Mouse (Mus musculus) embryonic facial prominence, embryonic 11.5 days (tissue): Measurements from ENCODE around the gene Tmem158. TPM values are rescaled to one million over a fixed set of nuclear protein-coding genes. Genes with fewer than 3 reads are reported as not detected.

ENCODE experiments used
- ATAC-seq: fragments of 200-750 bp; cut with Nextera tagmentation; replicated peaks from 2 replicates; pipeline ENCODE4 v1.8.0; 2017; ENCODE audit warnings: low read depth; ENCODE audit not compliant: insufficient number of reproducible peaks, low FRiP score, low TSS enrichment
- DNase-seq: peaks from one replicate; pipeline ENCODE4 v3.0.0-alpha.2; 2015; ENCODE audit warnings: low spot score
- H3K27ac ChIP-seq: fragments of 300-500 bp; sonication (generic); replicated peaks from 2 replicates; pipeline ENCODE4 v1.5.1; 2014; ENCODE audit warnings: mild to moderate bottlenecking, low read depth, low read length, control low read depth
- H3K27me3 ChIP-seq: fragments of 300-500 bp; sonication (generic); 2 replicates; pipeline ENCODE4 v1.6.1; 2014; ENCODE audit warnings: mild to moderate bottlenecking, low read length, moderate library complexity, mixed read lengths; ENCODE audit not compliant: control insufficient read depth, insufficient read depth
- H3K36me3 ChIP-seq: fragments of 300-500 bp; sonication (generic); replicated peaks from 2 replicates; pipeline ENCODE4 v1.6.1; 2014; ENCODE audit warnings: low read depth, mild to moderate bottlenecking, low read length, moderate library complexity, mixed read lengths; ENCODE audit not compliant: control insufficient read depth, insufficient read depth
- H3K4me1 ChIP-seq: fragments of 300-500 bp; sonication (generic); 2 replicates; pipeline ENCODE4 v1.6.1; 2014; ENCODE audit warnings: low read length, mixed read lengths; ENCODE audit not compliant: control insufficient read depth, insufficient read depth
- H3K4me2 ChIP-seq: fragments of 300-500 bp; sonication (generic); 2 replicates; pipeline ENCODE4 v1.6.1; 2014; ENCODE audit warnings: low read depth, mild to moderate bottlenecking, control low read depth, low read length, moderate library complexity
- H3K4me3 ChIP-seq: fragments of 300-500 bp; sonication (generic); 2 replicates; pipeline ENCODE4 v1.5.1; 2014; ENCODE audit warnings: low read depth, low read length, control low read depth
- H3K9ac ChIP-seq: fragments of 300-500 bp; sonication (generic); replicated peaks from 2 replicates; pipeline ENCODE4 v1.6.1; 2014; ENCODE audit warnings: mild to moderate bottlenecking, control low read depth, low read length
- H3K9me3 ChIP-seq: fragments of 300-500 bp; sonication (generic); replicated peaks from 2 replicates; pipeline ENCODE4 v1.6.1; 2016; ENCODE audit warnings: mild to moderate bottlenecking, low read length, inconsistent platforms, mixed read lengths; ENCODE audit not compliant: control insufficient read depth
- WGBS: fragments of 180-500 bp; shearing (Covaris S2); extraction: QIAGEN DNeasy Blood & Tissue Kit; methylation state at CpG from one replicate; pipeline ENCODE4 v1.1.7; 2014; 5-methylcytosine and 5-hydroxymethylcytosine counted together
- polyA plus RNA-seq: library from polyadenylated mRNA; unstranded; fragments of >200 nt; fragmentation: Nextera tagmentation; extraction: Ambion mirVana; gene quantifications from 2 replicates; pipeline ENCODE4 v1.2.1, GENCODE M21; 2014

The Tmem158 gene
- polyA plus RNA-seq, 1 experiment from 2014 or later: 4.9 TPM

DNA sequence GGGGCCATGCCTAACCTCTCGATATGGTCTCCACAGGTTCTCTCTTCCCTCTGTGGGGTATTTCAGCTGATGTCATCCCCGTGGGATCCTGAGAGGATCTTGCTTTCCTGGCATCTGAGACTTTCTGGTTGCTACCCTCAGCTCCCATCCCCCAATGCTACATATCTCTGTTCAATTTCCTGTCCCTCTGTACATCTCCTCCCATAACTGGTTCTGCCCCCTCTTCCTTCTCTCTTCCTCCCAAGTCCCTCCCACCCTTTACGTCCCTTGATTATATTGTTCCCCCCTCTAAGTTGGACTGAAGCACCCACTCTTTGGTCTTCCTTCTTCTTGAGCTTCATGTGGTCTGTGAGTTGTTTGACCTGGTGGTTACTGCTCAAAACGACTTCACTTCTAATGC, 11.0 kb upstream of the Tmem158 start:
- H3K4me1 ChIP-seq: no peaks in the 10 kb centered on the region
- H3K4me2 ChIP-seq: no peak overlapping the region
- WGBS: 80% methylated on average over 4 of the region's 4 CpGs

DNA sequence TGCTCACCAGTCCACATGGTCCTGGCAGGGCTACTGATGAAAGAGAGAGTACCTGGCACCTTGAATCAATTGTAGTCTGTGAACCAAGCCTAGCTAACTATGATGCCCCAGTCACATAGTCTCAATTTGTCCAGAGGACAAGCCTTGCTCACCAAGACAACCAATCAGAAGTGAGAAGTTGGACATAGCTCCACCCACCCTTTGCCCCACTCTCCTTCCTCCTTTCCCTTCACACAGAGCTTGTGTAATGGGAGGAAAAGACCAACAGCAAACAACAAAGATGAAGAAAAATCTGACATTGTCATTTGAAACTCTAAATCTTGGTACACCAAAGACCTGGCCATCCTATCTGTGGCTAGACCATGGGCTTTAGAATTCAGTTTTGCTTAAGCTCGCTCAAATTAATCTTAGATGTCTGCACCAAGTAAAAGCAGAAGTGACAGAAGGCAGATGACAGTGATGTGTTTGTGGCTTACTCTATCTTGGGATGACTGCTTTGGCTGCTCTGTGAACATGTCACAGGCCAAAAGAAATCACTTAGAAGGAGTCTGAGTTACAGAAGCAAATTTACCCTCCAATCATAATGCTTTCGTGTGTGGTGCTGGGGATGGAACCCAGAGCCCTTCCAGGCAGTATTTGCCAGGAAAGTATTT, 9.5 kb upstream of the Tmem158 start:
- no peaks in the 10 kb centered on the region for H3K27me3 ChIP-seq
- WGBS: 93% methylated on average over 2 of the region's 2 CpGs

More for the DNA sequence above, 11.0 kb upstream of the Tmem158 start:
- H3K27ac ChIP-seq: no peak overlapping the region
- no peak overlapping the region for H3K9ac ChIP-seq
- ATAC-seq (no peak), DNase-seq (no peak)
- no peaks in the 10 kb centered on the region for H3K36me3 ChIP-seq
- no peak overlapping the region for H3K4me3 ChIP-seq
- H3K27me3 ChIP-seq: no peaks in the 10 kb centered on the region
- H3K9me3 ChIP-seq: no peaks in the 10 kb centered on the region

DNA sequence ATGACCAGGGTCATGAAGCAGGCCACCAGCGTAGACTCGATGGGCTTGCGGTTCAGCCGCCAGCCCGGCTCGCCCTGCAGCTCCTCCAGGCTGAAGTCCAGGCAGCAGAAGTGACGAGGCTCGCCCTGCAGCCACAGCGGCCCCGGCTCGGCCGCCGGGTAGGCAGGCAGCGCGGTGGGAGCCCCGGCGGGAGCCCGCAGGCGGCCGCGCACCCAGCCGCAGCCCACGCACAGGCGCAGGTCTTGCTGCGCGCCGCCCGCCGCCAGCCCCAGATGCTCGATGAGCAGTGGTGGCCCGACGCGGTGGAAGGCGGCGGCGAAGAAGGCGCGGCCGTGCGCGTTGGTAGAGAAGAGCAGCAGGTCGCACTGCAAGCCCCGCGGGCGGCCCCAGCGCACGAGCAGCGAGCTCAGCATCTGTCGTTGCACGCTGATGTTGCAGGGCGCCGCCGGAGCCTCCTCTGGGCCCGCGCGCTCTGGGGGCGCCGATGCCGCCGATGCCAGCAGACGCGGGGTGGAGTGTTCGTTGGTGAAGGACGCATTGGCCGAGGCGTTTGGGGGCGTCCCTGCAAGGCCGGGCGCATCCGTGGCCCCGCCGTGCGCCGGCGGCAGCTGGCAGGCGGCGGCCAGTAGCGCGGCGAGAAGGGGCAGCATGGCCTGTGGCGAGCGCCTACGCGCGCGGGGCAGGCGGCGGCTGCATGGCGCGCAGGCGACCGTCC, 511 bp downstream of the Tmem158 start:
- no peak overlapping the region for H3K27ac ChIP-seq
- peak; percentile 74 for ATAC-seq
- peak; percentile 48 for DNase-seq

More for the DNA sequence above, 9.5 kb upstream of the Tmem158 start:
- H3K4me1 ChIP-seq: no peaks in the 10 kb centered on the region
- no peaks in the 10 kb centered on the region for H3K9me3 ChIP-seq
- no peak overlapping the region for H3K9ac ChIP-seq
- DNase-seq (no peak), ATAC-seq (no peak)
- no peak overlapping the region for H3K27ac ChIP-seq
- no peak overlapping the region for H3K4me2 ChIP-seq
- no peaks in the 10 kb centered on the region for H3K36me3 ChIP-seq
- no peak overlapping the region for H3K4me3 ChIP-seq

DNA sequence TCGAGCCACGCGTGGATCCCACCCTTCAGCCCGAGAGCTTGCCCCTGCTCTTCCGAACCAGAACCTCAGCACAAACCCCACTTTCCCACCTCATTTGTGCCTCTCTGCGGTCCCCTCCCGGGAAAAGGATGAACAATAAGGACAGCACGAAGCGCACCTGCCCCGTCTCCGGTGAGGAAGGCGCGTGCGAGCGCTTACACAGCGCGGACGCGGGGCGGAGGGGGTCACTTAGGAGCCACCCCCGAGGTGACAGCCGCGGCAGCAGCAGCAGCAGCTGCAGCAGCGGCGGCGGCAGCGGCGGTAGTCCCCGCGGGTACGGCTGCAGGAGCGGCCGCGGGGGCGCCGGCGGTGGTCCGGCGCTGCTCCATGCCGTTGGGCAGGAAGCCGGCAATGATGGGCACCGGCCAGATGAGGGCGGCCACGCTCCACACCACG, 1.1 kb downstream of the Tmem158 start:
- Histone ChIP-seq H3K4me2 (peak overlapping the region; percentile 98), H3K27me3 (peaks cover 10% of the 10 kb centered on the region), H3K9ac (peak overlapping the region; percentile 57), H3K27ac (no peak overlapping the region), H3K4me3 (peak overlapping the region; percentile 60), H3K36me3 (no peaks in the 10 kb centered on the region), H3K9me3 (no peaks in the 10 kb centered on the region), H3K4me1 (no peaks in the 10 kb centered on the region)
- peak; percentile 85 for DNase-seq
- ATAC-seq: no peak; the same call in 1 of the 2 replicates
- under 1% methylated on average over 36 of the region's 45 CpGs for WGBS

More for the DNA sequence above, 511 bp downstream of the Tmem158 start:
- no peaks in the 10 kb centered on the region for H3K9me3 ChIP-seq
- peak overlapping the region; percentile 57 for H3K9ac ChIP-seq
- H3K4me3 ChIP-seq: peak overlapping the region; percentile 60
- H3K4me1 ChIP-seq: no peaks in the 10 kb centered on the region
- peaks cover 10% of the 10 kb centered on the region for H3K27me3 ChIP-seq
- no peaks in the 10 kb centered on the region for H3K36me3 ChIP-seq
- peak overlapping the region; percentile 98 for H3K4me2 ChIP-seq
- WGBS: under 1% methylated on average over 77 of the region's 92 CpGs

DNA sequence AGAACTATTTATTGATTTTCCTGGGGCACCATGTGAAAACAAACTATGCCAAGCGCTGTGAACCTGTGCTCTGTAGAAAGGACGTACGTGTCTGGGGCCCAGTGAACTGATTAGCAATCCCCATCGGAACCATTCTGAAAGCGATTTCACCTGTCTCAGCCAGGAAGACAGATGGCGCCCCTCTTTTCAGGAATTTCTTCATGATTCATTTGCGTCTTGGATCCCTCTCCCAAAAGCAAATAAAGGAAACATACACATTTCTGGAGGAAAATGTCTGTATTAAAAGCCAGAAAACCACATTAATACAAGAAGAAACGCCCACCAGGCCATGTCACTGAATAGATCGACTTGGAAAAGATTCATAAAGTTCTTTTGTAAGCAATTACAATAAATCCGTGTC, 1.8 kb downstream of the Tmem158 start:
- no peak for ATAC-seq
- H3K4me2 ChIP-seq: no peak overlapping the region
- DNase-seq: no peak
- H3K4me1 ChIP-seq: no peaks in the 10 kb centered on the region
- 33% methylated on average over 10 of the region's 10 CpGs for WGBS
- H3K9me3 ChIP-seq: no peaks in the 10 kb centered on the region
- H3K9ac ChIP-seq: no peak overlapping the region
- H3K4me3 ChIP-seq: no peak overlapping the region
- H3K36me3 ChIP-seq: no peaks in the 10 kb centered on the region
- H3K27me3 ChIP-seq: peaks cover 10% of the 10 kb centered on the region
- no peak overlapping the region for H3K27ac ChIP-seq

DNA sequence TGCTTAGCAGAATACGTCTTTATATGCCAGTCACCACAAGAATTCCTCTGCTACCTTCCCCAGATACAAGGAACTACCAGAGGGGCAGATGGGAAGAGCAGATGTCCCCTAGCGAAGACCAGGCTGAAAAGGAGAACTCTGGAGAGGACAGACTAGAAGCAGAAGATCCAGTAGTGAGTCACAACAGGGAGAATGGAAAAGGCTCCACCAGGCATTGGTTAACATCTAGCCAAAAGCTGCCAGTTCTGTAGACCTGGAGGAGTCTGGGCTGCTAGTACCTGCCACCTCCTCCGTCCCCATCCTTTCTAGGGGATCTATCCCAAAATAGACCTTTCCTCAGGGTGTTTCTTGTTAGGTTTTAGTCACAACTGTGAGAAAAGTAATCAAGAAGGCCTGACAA, 4.8 kb downstream of the Tmem158 start:
- H3K4me2 ChIP-seq: no peak overlapping the region
- ATAC-seq: no peak
- no peaks in the 10 kb centered on the region for H3K9me3 ChIP-seq
- H3K36me3 ChIP-seq: no peaks in the 10 kb centered on the region
- H3K27me3 ChIP-seq: peaks cover 10% of the 10 kb centered on the region
- no peaks in the 10 kb centered on the region for H3K4me1 ChIP-seq
- H3K9ac ChIP-seq: no peak overlapping the region
- no peak overlapping the region for H3K4me3 ChIP-seq
- H3K27ac ChIP-seq: no peak overlapping the region
- WGBS: 74% methylated on average over 3 of the region's 3 CpGs
- no peak for DNase-seq

DNA sequence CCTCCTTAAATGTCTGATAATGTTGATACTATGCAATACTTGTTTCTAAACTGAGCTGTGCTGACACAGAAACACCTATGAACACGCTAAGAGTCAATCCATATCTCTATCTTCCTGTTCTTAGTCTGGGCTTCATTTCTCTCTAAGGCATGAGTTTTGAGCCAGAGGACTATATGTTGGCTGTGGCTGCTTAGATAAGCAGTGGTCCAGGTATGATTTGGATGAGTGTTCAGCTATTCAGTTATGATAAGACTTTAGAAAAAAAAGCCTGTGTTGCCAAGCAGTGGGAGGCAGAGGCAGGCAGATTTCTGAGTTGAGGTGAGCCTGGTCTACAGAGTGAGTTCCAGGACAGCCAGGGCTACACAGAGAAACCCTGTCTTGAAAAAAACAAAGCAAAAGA, 12.6 kb downstream of the Tmem158 start:
- Histone ChIP-seq H3K9ac (no peak overlapping the region), H3K4me2 (no peak overlapping the region), H3K9me3 (no peaks in the 10 kb centered on the region), H3K36me3 (no peaks in the 10 kb centered on the region), H3K27ac (no peak overlapping the region), H3K4me1 (no peaks in the 10 kb centered on the region), H3K27me3 (no peaks in the 10 kb centered on the region), H3K4me3 (no peak overlapping the region)
- WGBS: 91% methylated on average over 1 of the region's 1 CpGs
- no peak for ATAC-seq
- no peak for DNase-seq

DNA sequence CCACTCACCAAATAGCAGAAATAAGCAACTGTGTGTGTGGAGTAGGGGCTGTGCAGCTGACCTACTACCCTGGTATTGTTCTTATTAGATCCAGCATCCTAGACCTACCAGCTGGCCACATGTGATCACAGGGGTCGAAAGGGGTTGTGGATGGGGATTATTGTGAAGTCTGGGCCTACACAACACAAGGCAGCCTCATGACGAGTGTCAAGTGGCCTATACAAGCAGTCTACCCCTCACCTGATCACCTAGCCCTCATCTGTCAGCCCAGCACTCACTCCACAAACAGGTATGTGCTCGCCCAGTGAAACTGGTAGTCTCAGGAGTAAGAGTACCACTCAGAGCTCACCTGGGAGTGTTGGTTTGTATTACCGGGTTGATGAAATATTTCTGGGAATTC, 15.4 kb downstream of the Tmem158 start:
- Histone ChIP-seq H3K9me3 (no peaks in the 10 kb centered on the region), H3K4me2 (no peak overlapping the region), H3K27me3 (no peaks in the 10 kb centered on the region), H3K4me3 (no peak overlapping the region), H3K9ac (no peak overlapping the region), H3K4me1 (no peaks in the 10 kb centered on the region), H3K36me3 (no peaks in the 10 kb centered on the region), H3K27ac (no peak overlapping the region)
- no peak for ATAC-seq
- 74% methylated on average over 4 of the region's 4 CpGs for WGBS
- no peak for DNase-seq
